Mouse (Mus musculus) embryonic facial prominence, embryonic 10.5 days (tissue): Measurements from ENCODE around the gene Myo1g. TPM values are rescaled to one million over a fixed set of nuclear protein-coding genes. Genes with fewer than 3 reads are reported as not detected.
"Not testable (repeated sequence)": the region's sequence is repeated elsewhere in the genome, so short reads cannot be mapped to it uniquely, and the experiment has no call there.

Source experiments
- DNase-seq: peaks from one replicate; pipeline ENCODE4 v3.0.0-alpha.2; 2017; ENCODE audit warnings: low spot score
- H3K27ac ChIP-seq: fragments of 300-500 bp; sonication (generic); replicated peaks from 2 replicates; pipeline ENCODE4 v1.5.1; 2016; ENCODE audit warnings: mild to moderate bottlenecking
- H3K27me3 ChIP-seq: fragments of 300-500 bp; sonication (generic); replicated peaks from 2 replicates; pipeline ENCODE4 v1.6.1; 2016; ENCODE audit warnings: low read depth, mild to moderate bottlenecking; ENCODE audit not compliant: poor library complexity, severe bottlenecking
- H3K36me3 ChIP-seq: fragments of 300-500 bp; sonication (generic); replicated peaks from 2 replicates; pipeline ENCODE4 v1.6.1; 2016; ENCODE audit warnings: mild to moderate bottlenecking, moderate library complexity
- H3K4me1 ChIP-seq: fragments of 300-500 bp; sonication (generic); 2 replicates; pipeline ENCODE4 v1.6.1; 2016
- H3K4me3 ChIP-seq: fragments of 300-500 bp; sonication (generic); 2 replicates; pipeline ENCODE4 v1.5.1; 2016; ENCODE audit warnings: mild to moderate bottlenecking, moderate library complexity
- H3K9me3 ChIP-seq: fragments of 300-500 bp; sonication (generic); 2 replicates; pipeline ENCODE4 v1.6.1; 2016; ENCODE audit warnings: mild to moderate bottlenecking
- WGBS: fragments of 180-500 bp; shearing (Covaris S2); methylation state at CpG from one replicate; pipeline ENCODE4 v1.1.7; 2016; 5-methylcytosine and 5-hydroxymethylcytosine counted together
- polyA plus RNA-seq: library from polyadenylated mRNA; unstranded; fragments of >200 nt; fragmentation: Nextera tagmentation; extraction: Ambion mirVana; gene quantifications from 2 replicates; pipeline ENCODE4 v1.2.1, GENCODE M21; 2016

Myo1g gene
- polyA plus RNA-seq, 1 experiment from 2014 or later = 0.75 TPM

DNA sequence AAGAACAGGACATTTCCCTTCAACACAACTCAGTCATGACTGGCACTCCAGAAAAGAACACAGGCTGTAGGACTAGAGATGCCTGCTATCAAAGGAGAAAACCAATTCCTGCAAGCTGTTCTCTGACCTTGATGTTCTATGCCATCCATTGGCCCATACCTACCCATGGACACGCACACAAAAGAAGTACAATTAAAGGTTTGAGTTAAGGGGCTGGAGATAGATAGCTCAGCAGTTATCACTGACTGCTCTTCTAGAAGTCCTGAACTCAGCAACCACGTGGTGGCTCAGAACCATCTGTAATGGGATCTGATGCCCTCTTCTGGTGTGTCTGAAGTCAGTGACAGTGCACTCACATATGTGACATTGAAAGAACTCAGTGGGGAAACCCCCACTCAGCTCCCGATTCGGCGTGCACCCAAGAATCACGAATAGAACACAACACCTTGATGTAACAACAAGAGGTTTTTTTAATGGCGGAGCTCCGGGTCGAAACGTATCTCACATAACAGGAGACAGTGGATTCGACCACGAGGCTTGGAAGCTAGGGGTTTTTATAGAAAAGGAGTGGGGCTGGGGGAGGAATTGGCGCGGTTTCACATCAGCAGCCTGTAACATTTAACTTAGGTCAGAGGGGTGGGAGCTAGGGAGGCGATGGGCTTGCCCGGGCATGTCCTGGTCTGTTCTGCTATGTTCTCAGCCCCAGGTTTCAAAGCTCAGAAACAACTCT is 5.9 kb upstream of the Myo1g start:
- DNase-seq, H3K27me3 ChIP-seq, H3K9me3 ChIP-seq: not testable (repeated sequence)
- peaks cover 22% of the 10 kb centered on the region for H3K4me1 ChIP-seq
- peaks cover 37% of the 10 kb centered on the region for H3K36me3 ChIP-seq
- peak overlapping the region; percentile 85 for H3K4me3 ChIP-seq
- WGBS = 70% methylated on average over 16 of the region's 16 CpGs
- peak overlapping the region; percentile 94 for H3K27ac ChIP-seq

DNA sequence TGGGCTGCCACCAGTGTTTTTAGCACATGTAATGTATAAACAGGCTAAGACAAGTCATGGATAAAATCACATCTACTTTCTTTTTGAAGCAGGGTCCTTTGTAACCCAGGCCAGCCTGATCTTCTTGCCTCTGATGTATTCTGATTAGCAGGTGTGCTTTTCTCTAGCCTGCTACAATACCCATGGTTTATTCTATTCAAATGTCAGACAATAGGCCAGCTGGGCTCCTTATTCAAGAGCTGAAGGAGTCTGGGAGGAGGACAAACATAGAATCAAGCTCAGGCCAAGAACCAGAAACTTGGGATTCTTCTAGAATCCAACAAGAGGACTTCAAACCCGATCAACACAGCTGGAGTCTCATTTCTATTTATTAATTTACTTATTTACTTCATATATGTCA is 4.5 kb upstream of the Myo1g start:
- Histone ChIP-seq H3K4me1 (peaks cover 22% of the 10 kb centered on the region), H3K27me3 (no peaks in the 10 kb centered on the region), H3K9me3 (no peaks in the 10 kb centered on the region), H3K27ac (no peak overlapping the region), H3K36me3 (peaks cover 37% of the 10 kb centered on the region), H3K4me3 (no peak overlapping the region)
- WGBS = 86% methylated on average over 1 of the region's 1 CpGs
- no peak for DNase-seq

DNA sequence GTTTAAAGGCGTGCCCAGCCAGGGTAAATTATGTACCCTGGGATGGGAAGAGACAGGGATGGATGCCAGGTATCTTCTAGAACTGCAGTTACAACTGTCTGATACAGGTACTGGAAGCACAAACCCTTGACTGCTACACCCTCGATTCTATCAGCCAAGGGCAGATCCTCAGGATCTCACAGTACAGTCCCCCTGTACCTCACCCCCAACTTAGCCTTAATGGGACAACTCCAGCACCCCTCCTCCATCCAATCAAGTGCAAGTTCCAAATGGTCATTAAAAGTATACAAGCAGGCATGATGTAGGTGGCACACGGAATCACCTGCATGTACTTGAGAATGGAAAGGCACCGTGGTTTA is 4.1 kb upstream of the Myo1g start:
- Histone ChIP-seq H3K27ac (no peak overlapping the region), H3K9me3 (no peaks in the 10 kb centered on the region), H3K4me1 (peaks cover 22% of the 10 kb centered on the region), H3K27me3 (no peaks in the 10 kb centered on the region), H3K4me3 (no peak overlapping the region), H3K36me3 (peaks cover 37% of the 10 kb centered on the region)
- 93% methylated on average over 4 of the region's 4 CpGs for WGBS
- DNase-seq = no peak

DNA sequence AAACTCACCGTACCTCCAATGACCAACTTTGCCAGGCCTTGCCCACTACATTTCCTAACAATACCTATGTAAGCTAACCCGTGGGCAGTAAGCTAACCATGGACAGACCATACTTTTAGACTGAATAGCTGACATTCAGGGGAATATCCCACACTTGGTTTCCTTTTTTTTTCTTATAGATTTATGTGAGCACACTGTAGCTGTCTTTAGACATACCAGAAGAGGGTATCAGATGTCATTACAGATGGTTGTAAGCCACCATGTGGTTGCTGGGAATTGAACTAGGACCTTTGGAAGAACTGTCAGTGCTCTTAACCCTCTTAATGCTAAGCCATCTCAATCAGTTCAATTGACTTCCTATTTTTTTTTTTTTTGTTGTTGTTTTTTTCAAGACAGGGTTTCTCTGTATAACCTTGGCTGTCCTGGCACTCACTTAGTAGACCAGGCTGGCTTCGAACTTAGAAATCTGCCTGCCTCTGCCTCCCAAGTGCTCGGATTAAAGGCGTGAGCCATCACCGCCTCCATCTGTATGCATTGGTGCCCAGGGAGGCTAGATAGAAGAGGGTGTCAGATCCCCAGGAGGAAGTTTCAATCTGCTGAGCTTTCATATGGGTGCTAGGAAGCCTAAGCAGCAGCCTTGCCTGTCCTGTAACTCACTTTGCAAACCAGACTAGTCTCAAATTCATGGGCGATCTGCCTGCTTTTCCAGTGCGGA is 3.6 kb upstream of the Myo1g start:
- H3K4me3 ChIP-seq = no peak overlapping the region
- no peaks in the 10 kb centered on the region for H3K27me3 ChIP-seq
- H3K9me3 ChIP-seq = no peaks in the 10 kb centered on the region
- DNase-seq = no peak
- peaks cover 37% of the 10 kb centered on the region for H3K36me3 ChIP-seq
- 88% methylated on average over 8 of the region's 8 CpGs for WGBS
- H3K27ac ChIP-seq = no peak overlapping the region
- peaks cover 22% of the 10 kb centered on the region for H3K4me1 ChIP-seq

DNA sequence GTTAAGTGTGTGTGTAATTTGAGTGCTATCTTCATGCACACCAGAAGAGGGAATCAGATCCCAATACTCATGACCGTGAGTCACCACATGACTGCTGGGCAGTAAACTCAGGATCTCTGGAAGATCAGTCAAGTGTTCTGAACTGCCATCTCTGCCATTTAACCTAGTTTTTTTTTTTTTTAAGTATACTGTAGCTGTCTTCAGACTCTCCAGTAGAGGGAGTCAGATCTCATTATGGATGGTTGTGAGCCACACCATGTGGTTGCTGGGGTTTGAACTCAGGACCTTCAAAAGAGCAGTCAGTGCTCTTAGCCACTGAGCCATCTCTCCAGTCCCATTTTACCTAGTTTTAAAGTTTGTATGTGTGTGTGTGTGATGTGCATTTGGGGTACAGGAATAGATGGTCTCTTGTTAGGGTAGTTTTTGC is 2.9 kb upstream of the Myo1g start:
- no peak for DNase-seq
- Histone ChIP-seq H3K9me3 (no peaks in the 10 kb centered on the region), H3K4me1 (peaks cover 18% of the 10 kb centered on the region), H3K4me3 (no peak overlapping the region), H3K27ac (no peak overlapping the region), H3K27me3 (no peaks in the 10 kb centered on the region), H3K36me3 (peaks cover 37% of the 10 kb centered on the region)
- 47% methylated on average over 1 of the region's 1 CpGs for WGBS

DNA sequence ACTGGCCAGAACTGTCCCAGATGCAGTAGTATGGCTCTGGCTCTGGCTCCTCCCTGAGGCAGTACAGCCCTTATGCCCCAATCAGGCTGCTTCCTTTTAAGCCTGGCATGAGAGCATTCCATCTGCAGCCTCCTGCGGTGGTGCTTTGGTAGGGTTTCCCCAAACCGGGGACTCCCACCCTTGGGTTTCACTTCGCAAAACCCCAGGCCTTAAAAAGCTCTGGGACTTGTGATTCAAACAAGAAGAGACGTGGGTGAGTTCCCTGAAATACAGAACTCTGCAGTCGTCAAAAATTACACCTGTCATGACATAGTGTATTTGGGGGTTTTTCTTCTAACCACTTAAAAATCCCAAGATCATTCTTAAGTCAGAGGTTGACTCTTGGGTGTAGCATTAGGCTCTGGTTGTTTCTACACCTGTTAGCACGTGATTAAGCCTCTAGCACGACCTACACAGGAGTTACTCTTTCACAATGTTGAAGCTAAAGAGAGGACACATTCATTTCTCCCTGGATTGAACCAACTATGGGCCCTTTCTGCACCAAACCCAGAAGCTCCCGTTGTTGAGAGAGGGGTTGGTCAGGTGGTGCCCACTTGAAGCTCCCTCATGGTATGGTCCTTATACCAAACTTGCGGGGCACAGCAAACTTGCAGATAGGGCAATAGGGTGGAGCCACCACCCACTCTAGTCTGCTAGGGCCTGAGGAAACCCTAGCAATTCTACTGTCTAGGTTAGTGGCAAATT is 2.2 kb upstream of the Myo1g start:
- Histone ChIP-seq H3K9me3 (no peaks in the 10 kb centered on the region), H3K27me3 (no peaks in the 10 kb centered on the region), H3K36me3 (peaks cover 37% of the 10 kb centered on the region), H3K4me1 (peaks cover 16% of the 10 kb centered on the region), H3K4me3 (no peak overlapping the region), H3K27ac (no peak overlapping the region)
- WGBS = 76% methylated on average over 9 of the region's 9 CpGs
- no peak for DNase-seq

DNA sequence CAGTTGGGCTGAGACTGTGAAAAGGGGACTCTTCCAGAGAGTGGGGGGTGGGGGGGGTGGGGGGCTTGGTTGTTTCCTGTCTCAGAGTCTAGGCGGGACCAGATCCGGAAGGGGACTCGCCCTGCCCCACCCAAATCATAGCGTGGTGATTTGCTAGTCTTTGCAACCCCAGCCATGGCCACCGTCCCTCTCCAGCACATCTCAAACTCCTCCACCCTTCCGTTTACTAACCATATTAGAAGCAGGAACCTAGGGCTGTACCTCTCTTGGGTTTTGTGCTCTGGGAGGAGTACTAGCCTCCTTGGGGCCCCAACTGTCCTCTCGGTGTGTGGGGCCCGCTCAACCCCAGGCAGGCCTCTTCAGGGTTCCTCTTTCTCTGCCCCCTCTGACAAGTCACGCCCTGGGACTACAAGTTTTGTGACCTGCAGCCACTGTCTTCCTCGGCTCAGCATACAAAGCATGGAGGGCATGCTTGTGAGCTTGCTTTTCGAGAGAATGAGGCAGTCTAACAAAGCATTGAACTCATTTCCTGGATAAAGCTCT is 1.2 kb downstream of the Myo1g start:
- DNase-seq = no peak
- no peak overlapping the region for H3K27ac ChIP-seq
- WGBS = 71% methylated on average over 11 of the region's 11 CpGs
- peaks cover 5% of the 10 kb centered on the region for H3K4me1 ChIP-seq
- no peak overlapping the region for H3K4me3 ChIP-seq
- peaks cover 10% of the 10 kb centered on the region for H3K36me3 ChIP-seq
- no peaks in the 10 kb centered on the region for H3K27me3 ChIP-seq
- no peaks in the 10 kb centered on the region for H3K9me3 ChIP-seq

DNA sequence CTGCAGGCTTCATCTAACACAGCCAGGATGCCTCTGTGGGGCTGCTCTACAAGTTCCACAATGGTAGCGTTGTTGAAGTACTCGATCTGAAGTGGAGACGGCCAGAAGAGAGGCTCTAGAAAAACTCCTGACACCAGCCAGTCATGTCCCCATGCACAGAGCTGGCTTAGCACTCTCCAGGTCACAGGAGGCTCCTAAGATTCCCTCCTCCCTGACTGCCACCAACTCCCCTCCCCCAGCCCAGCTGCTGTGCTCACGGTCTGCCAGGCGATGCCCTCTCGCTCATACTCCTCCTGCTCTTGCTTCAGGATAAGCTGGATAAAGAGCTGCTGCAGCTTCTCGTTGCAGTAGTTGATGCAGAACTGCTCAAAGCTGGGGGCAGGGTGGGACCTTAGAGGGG is 5.9 kb downstream of the Myo1g start:
- no peak overlapping the region for H3K27ac ChIP-seq

DNA sequence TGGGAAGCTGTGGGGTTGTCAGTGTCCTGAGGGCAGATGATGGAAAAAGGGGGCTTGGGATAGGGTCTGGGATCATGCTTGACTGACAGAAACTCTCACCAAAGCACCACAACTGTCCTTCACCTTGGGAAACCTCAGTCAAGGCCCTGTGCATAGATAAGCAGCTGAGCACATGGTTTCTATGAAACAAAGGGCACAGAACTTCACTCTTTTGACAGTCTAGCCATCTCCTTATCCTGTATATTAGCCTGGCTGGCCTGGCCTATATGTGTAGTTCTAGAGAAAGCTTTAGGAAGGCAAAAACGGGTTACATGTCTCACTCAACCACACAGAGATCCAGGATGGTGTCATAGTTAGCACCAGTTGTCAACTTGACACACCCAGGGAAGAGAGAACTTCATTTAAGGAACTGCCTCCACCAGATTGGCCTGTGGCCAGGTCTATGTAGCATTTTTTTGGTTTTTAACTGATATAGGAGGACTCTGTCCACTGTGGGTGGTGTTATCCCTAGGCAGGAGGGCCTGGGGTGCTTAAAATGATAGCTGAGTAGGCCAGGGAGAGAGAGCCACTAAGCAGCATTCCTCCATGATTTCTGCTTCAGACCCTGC is 12.4 kb downstream of the Myo1g start:
- H3K4me3 ChIP-seq = no peak overlapping the region
- no peaks in the 10 kb centered on the region for H3K27me3 ChIP-seq
- H3K9me3 ChIP-seq = no peaks in the 10 kb centered on the region
- WGBS = 55% methylated on average over 1 of the region's 1 CpGs
- no peak overlapping the region for H3K27ac ChIP-seq
- DNase-seq = no peak
- no peaks in the 10 kb centered on the region for H3K36me3 ChIP-seq
- 0 out of 2 replicates have a peak, but pooled peaks cover 4% of the 10 kb centered on the region for H3K4me1 ChIP-seq

More for the DNA sequence above, 5.9 kb downstream of the Myo1g start:
- H3K27me3 ChIP-seq = no peaks in the 10 kb centered on the region
- no peak for DNase-seq
- no peaks in the 10 kb centered on the region for H3K9me3 ChIP-seq
- H3K4me1 ChIP-seq = peaks cover 5% of the 10 kb centered on the region
- H3K36me3 ChIP-seq = no peaks in the 10 kb centered on the region
- 48% methylated on average over 7 of the region's 7 CpGs for WGBS
- H3K4me3 ChIP-seq = no peak overlapping the region

DNA sequence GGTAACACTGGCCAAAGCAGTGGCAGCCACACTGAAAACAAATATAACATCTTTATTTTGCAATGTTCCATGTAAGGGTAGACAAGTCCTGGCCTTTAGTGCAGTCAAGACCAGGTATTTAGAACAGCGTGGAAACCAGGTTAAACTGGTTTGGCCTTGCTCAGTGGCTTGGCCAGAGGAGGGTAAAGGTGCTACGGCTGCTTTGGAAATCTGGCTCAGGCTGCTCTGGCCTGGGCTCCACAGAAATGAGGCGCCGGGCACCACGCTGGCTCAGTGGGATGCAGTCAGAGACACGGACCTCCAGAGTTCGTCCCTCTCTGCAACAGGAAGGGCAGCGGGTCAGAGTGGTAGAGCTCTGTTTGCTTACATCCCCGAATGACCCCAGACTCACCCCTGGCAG is 14.2 kb downstream of the Myo1g start:
- H3K9me3 ChIP-seq = no peaks in the 10 kb centered on the region
- no peak for DNase-seq
- no peaks in the 10 kb centered on the region for H3K36me3 ChIP-seq
- H3K4me1 ChIP-seq = 0 out of 2 replicates have a peak, but pooled peaks cover 4% of the 10 kb centered on the region
- H3K27me3 ChIP-seq = no peaks in the 10 kb centered on the region
- no peak overlapping the region for H3K27ac ChIP-seq
- 80% methylated on average over 9 of the region's 9 CpGs for WGBS
- H3K4me3 ChIP-seq = no peak overlapping the region

DNA sequence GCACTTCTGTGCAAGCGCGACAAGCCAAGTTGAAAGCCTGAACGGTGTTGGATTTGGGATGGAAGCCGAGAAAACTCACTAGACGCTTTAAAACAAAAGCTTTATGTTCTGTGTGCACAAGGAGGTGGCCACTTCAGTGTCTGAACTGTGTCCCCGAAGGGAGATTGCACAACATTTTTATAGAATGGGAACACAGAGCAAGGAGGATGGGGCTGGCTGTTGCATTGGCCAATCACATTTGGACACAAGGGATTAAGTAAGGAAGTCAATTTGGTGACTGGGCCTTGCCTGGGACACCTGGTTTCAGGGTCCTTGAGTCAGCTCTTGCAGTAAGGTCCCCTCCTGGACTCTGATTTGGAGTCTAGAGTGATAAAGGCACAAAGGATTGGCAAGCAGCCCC is 16.1 kb downstream of the Myo1g start:
- 85% methylated on average over 6 of the region's 6 CpGs for WGBS
- Histone ChIP-seq H3K36me3 (no peaks in the 10 kb centered on the region), H3K4me3 (no peak overlapping the region), H3K9me3 (no peaks in the 10 kb centered on the region), H3K27me3 (no peaks in the 10 kb centered on the region), H3K27ac (no peak overlapping the region), H3K4me1 (0 out of 2 replicates have a peak, but pooled peaks cover 4% of the 10 kb centered on the region)
- DNase-seq = no peak

DNA sequence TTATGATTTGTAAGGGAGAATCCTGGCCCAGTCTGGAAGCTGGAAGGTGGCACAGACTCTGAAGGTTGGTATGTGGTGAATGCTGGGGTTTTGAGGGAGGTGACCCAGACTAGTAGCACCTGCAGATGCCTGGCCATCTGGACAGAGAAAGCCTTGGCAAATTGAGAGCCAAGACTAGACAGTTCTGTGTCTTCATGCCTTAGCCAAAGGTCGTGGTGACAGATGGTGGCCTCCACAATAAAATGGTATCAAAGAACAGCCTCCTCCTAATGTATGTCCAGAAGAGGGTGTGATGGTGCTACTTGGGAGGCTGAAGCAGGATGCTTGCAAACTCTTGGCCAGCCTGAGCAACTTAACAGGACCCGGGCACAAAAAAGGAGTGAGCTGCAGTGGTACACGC is 16.5 kb downstream of the Myo1g start:
- Histone ChIP-seq H3K27ac (no peak overlapping the region), H3K4me3 (no peak overlapping the region), H3K9me3 (no peaks in the 10 kb centered on the region), H3K4me1 (0 out of 2 replicates have a peak, but pooled peaks cover 4% of the 10 kb centered on the region), H3K27me3 (no peaks in the 10 kb centered on the region), H3K36me3 (no peaks in the 10 kb centered on the region)
- WGBS = 72% methylated on average over 3 of the region's 3 CpGs
- DNase-seq = no peak
